Mouse (Mus musculus) lung, postnatal 0 days (tissue): ENCODE measurements around the gene Mpg.

Experiments used
- CTCF ChIP-seq: IDR thresholded peaks from 2 replicates; pipeline ENCODE4 v1.5.1; 2016; ENCODE audit warnings: antibody characterized with exemption, mild to moderate bottlenecking
- EP300 ChIP-seq: IDR thresholded peaks from 2 replicates; pipeline ENCODE4 v1.6.1; 2016; ENCODE audit warnings: antibody characterized with exemption, mild to moderate bottlenecking, control low read depth

- TF ChIP-seq CTCF, result no peak
- TF ChIP-seq EP300, result no peak
Observed at GRCm38 (mm10) chr11:32215372-32216162, 10.7 kb upstream of the Mpg start.
